Mouse (Mus musculus): ENCODE measurements around the gene Bckdhb. TPM values are rescaled to one million over a fixed set of nuclear protein-coding genes. Genes with fewer than 3 reads are reported as not detected.

Bckdhb gene
- total RNA-seq, 2 experiments from 2014 or later = 39.7 to 41.9 TPM

DNA sequence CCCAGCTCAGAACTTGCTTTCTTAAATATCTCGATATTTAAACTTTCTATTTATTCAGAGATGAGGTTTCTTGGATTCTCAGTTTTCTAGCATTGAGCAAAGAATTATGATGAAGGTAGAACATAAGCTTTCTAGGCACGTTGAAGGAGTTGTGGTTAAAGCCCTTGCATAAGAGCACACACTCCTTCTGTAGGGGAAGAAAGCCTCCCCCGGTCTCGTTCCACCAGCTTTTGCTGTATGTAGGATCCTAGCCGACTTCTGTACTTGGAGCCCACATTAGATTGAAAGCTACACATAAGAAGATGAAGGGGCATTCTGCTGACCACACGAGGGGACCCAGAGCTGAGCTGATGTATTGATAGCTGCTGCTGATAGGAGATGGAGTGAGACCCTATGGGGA, 106.5 kb downstream of the Bckdhb start:
- intact Hi-C loops (cut with DNase I) = no loop called here
- no peak for TF ChIP-seq CTCF (IDR thresholded peaks at IDR 0.05)
- no peak overlapping the region for H3K4me3 ChIP-seq
- DNase-seq (ENCODE audit: extremely low spot score in 1 of 2, low spot score in 2 of 2) = no peak
- H3K27ac ChIP-seq = no peak overlapping the region; the same call in 1 of the 2 replicates

DNA sequence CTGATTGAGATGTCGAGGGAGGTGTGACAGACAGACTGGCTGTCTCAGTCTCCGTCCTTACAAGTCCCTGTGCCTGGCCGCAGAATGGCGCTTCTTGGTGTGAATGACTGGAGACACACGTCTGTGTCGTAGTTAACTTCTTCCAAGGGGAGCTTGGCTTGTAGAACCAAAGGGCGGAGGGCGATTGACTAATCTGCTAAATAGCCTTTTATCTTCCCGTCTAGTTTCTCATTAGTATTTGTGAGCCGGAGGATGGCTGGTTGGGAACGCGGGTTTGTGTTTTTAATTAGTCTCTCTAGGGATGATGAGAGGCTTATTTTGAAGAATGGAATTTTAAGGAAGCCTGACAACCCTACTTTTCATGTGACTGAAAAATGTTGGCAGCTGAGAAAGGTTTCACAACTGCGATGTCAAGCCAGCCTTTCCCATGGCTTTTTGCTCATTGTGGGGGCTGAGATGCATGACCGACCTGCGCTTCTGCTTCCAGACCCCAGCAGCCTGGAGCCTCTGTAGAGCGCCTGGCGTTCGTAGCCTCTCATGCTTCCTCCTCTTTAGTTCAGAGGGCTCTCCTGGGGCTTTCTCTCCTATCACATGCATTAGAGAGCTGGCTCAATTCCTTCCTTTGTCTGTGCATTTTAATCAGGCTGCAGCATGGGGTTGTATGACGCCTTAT, 107.9 kb downstream of the Bckdhb start:
- TF ChIP-seq CTCF (IDR thresholded peaks at IDR 0.05) = no peak
- intact Hi-C loops (cut with DNase I) = no loop called here
- DNase-seq (ENCODE audit: extremely low spot score in 1 of 2, low spot score in 2 of 2) = no peak
- Histone ChIP-seq H3K27ac (no peak overlapping the region), H3K4me3 (no peak overlapping the region)

DNA sequence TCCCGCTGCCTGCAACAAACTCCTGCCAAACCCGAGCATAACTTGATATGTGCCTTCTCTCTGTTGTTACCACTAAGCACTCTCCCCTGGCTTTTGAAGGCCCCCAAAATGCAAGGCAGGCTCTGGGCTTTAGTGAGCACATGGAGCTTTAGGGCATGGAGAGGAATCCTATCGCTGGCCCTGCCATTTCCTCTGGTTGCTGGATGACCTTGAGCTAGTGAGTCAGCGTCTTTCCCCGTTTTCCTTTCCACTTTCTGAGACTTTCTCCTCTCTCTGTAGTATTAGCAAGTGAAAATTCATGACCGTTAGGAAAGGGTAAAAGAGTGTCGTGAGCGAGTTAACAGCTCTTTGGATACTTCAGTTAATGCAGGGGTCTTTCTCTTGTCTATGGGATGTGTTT, 111.1 kb downstream of the Bckdhb start:
- intact Hi-C loops (cut with DNase I) = no loop called here
- DNase-seq (ENCODE audit: extremely low spot score in 1 of 2, low spot score in 2 of 2) = no peak

DNA sequence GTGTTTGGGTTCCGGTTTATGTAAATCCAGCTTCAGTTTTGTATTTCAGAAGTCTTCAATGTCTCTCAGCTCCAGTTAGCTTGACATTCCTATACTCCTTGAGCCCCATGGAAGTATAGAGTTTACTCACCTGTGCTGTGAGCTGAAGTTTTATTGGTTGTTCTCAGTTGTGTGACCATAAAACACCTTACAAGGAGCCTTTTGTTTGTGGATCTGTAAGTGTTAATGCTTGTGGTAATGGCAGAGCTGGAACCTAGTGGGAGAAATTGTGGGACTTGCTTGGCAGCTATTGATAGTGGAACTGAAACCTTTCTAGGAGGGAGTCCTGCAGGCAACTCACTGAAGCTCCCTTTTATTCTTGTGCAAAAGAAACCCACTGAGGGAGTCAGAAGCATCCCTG, 112.3 kb downstream of the Bckdhb start:
- no peak overlapping the region for H3K27ac ChIP-seq
- no peak for TF ChIP-seq CTCF (IDR thresholded peaks at IDR 0.05)
- no peak overlapping the region for H3K4me3 ChIP-seq
- no peak for DNase-seq (ENCODE audit: extremely low spot score in 1 of 2, low spot score in 2 of 2)
- intact Hi-C loops (cut with DNase I) = no loop called here

More for the DNA sequence above, 111.1 kb downstream of the Bckdhb start:
- Histone ChIP-seq H3K27ac (no peak overlapping the region), H3K4me3 (no peak overlapping the region)
- TF ChIP-seq CTCF (IDR thresholded peaks at IDR 0.05) = no peak

DNA sequence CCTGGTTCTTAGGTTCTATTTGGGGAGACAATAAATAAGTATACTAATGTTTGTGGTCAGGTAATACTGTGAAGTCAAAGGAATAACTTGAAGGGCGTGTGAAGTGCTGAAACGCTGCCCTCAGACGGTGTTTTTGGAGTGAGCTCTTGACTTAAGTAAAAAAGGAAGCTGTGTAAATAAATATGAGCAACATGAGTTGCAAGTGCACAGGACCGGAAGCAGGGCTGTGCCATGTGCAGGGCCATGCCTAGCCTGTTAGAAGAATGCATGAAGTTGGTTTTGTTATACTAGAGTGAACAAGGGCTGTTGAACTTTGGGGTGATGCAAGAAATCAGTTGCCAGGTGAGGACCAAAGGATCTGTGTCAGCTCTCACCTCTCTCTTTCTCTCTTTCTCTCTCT, 114.0 kb downstream of the Bckdhb start:
- DNase-seq (ENCODE audit: extremely low spot score in 1 of 2, low spot score in 2 of 2) = no peak
- H3K27ac ChIP-seq = no peak overlapping the region
- H3K4me3 ChIP-seq = no peak overlapping the region
- no peak for TF ChIP-seq CTCF (IDR thresholded peaks at IDR 0.05)
- intact Hi-C loops (cut with DNase I) = no loop called here

DNA sequence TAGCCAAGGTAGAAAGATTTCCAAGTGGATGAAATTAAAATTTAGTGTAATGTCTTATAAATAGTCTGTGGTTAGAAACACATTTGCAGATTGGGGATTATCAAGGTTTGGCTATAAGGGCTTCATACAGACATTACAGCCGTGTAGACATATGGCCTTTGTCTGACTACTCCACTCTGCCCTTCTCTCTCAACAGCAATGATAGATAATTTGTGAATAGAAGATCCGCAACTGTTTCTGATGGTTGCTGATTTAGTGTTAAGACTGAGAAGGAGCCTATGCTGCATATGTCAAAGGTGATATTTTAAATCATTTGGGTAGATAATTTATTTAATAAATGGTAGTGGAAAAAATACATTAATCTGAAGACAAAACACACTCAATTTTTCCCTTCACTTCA, 115.4 kb downstream of the Bckdhb start:
- H3K4me3 ChIP-seq = no peak overlapping the region
- TF ChIP-seq CTCF (IDR thresholded peaks at IDR 0.05) = no peak
- no peak for DNase-seq (ENCODE audit: extremely low spot score in 1 of 2, low spot score in 2 of 2)
- intact Hi-C loops (cut with DNase I) = no loop called here
- H3K27ac ChIP-seq = no peak overlapping the region

DNA sequence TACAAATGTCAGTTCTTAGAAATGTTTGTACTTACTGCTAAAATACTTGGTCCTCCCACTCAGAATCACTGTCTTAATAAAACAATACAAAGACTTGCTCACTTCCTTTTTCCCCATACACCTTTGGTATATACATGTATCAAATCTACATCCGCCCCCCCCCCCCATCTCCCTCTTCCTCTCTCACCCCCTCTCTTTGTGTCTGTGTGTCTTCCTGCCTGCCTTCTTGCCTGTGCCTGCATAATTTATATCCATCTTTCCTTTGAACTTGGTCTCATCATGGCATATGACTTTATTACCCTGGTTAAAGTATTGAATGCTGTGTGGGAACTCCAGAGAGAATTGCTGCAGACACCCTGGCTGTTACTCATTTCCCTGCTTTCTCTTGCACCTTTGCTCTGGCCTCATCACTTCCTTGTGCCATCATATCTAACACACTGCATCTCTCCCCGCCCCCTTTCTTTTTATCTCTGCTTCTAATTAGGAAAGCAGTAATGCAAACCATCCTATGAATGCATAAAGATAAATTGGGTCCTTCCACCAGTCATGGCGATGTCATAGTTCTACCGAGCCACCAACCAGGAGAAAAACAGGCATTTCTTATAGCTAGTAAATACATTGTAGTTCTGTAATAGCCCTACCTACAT, 116.8 kb downstream of the Bckdhb start:
- DNase-seq (ENCODE audit: extremely low spot score in 1 of 2, low spot score in 2 of 2) = no peak
- TF ChIP-seq CTCF (IDR thresholded peaks at IDR 0.05) = no peak
- intact Hi-C loops (cut with DNase I) = no loop called here
- H3K4me3 ChIP-seq = no peak overlapping the region
- H3K27ac ChIP-seq = no peak overlapping the region

DNA sequence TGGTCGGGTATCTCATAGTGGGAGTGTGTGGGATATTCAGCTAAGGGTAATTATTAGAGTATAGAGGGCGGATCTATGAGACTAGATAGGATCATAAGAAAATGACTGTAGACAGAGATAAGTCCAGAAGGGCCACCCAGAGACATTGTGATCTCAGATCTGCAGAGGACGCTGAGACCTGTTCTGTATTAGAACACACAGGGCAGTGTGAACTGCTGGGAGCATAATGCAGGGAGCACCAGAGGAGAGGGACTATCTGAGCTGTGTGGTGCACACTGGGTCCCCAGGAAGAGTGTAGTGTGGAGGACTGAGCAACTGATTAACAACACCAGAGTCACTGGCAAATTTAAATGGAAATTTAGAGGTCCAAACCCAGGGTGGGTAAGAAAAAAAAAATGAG, 117.6 kb downstream of the Bckdhb start:
- Histone ChIP-seq H3K27ac (no peak overlapping the region), H3K4me3 (no peak overlapping the region)
- intact Hi-C loops (cut with DNase I) = no loop called here
- no peak for TF ChIP-seq CTCF (IDR thresholded peaks at IDR 0.05)
- DNase-seq (ENCODE audit: extremely low spot score in 1 of 2, low spot score in 2 of 2) = no peak

DNA sequence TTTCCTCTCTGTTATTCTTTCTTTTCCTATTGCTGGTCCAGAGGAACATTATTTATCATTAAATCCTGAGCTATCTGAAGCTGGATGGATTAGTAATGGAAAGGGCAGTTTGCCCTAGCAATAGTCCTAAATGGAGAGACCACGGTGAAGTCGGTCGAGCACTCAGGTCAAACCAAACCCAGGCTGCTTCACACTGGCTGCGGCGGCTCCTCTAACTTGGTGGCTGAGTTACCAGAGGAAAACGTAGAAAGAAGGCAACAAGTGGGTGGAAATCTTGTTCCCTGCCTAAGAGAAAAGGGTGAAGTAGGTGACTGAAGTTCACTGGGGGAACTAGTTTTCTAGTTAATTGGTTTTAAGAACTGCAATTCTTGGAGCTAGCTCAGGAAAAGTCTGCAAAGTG, 119.2 kb downstream of the Bckdhb start:
- no peak for TF ChIP-seq CTCF (IDR thresholded peaks at IDR 0.05)
- no peak overlapping the region for H3K27ac ChIP-seq
- H3K4me3 ChIP-seq = no peak overlapping the region
- intact Hi-C loops (cut with DNase I) = no loop called here
- no peak for DNase-seq (ENCODE audit: extremely low spot score in 1 of 2, low spot score in 2 of 2)

DNA sequence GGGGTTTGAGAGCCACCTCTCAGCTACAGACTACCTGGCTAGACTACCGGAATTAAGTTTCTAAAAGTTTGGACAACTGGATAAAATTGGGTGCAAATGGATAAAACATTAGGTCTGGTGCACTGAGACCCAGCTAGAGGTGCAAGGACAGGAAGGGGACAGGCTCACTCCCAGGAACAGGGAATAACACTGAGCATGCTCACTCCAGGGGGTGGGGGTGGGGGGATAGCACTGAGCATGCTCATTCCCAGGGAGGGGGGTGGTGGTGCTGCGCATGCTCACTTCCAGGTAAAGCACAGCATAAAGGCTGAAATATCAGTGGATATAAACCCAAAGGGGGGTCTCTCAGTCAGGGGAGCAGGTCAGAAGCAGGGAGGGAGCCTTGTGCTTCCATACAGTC, 120.7 kb downstream of the Bckdhb start:
- DNase-seq (ENCODE audit: extremely low spot score in 1 of 2, low spot score in 2 of 2) = no peak
- no peak overlapping the region for H3K4me3 ChIP-seq
- intact Hi-C loops (cut with DNase I) = no loop called here
- no peak overlapping the region for H3K27ac ChIP-seq
- no peak for TF ChIP-seq CTCF (IDR thresholded peaks at IDR 0.05)

DNA sequence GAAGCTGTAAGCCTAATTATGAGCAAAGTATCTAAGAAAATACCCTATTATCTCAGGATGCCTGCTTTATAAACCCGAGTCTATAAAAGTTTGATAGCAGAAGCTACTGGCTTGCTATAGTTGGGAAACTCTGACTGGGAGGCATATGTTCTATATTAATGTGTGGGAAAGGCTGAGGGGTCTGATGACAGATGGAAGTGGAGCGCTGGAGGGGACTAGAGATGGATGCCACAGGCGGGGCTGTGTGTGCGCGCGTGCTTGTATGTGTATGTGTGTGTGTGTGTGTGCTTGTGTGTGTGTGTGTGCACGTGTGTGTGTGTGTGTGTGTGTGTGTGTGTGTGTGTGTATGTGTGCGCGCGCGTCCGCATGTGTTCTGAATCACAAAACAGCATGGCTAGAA, 121.4 kb downstream of the Bckdhb start:
- no peak overlapping the region for H3K27ac ChIP-seq
- DNase-seq (ENCODE audit: extremely low spot score in 1 of 2, low spot score in 2 of 2) = no peak
- no peak overlapping the region for H3K4me3 ChIP-seq
- intact Hi-C loops (cut with DNase I) = no loop called here
- no peak for TF ChIP-seq CTCF (IDR thresholded peaks at IDR 0.05)

DNA sequence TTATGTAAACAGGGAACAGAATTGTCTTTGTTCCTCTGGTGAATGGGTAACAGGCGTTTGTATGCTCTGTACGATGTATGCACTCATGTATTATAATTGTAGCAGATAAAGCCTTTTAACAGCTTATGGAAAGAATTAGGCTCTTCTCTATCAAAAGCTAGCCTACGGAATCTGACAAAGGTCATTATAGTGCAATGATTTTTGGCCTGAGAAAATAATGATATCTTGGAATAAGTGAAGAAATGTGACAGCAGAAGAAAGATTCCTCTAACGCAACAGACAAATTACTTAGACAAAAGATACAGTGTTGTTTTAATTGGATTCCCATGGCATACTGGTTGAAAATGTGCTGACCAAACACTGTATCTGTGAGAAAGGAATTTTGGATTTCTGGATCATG, 122.0 kb downstream of the Bckdhb start:
- intact Hi-C loops (cut with DNase I) = no loop called here
- no peak overlapping the region for H3K4me3 ChIP-seq
- TF ChIP-seq CTCF (IDR thresholded peaks at IDR 0.05) = no peak

DNA sequence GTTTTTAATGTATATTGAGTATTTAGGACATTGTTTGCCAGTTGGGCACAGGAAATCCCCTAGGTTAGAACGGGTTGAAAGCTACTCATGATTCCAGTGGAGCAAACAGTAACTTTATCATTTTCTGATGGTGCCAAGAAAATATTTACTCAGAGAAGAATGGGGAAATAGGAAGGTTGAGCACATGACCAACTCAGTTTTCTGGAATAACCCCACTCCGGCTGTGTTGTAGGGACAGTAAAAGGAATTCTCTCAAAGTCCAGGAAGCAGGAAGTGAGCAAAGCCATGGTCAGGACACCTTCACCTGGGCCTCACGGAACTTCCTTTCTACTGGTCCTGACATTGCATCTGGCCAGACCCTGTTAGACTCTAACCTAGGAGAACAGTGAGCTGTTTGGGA, 122.5 kb downstream of the Bckdhb start:
- DNase-seq (ENCODE audit: extremely low spot score in 1 of 2, low spot score in 2 of 2) = no peak
- no peak overlapping the region for H3K27ac ChIP-seq
- TF ChIP-seq CTCF (IDR thresholded peaks at IDR 0.05) = no peak
- intact Hi-C loops (cut with DNase I) = no loop called here
- H3K4me3 ChIP-seq = no peak overlapping the region

More for the DNA sequence above, 122.0 kb downstream of the Bckdhb start:
- DNase-seq (ENCODE audit: extremely low spot score in 1 of 2, low spot score in 2 of 2) = no peak
- no peak overlapping the region; the same call in 1 of the 2 replicates for H3K27ac ChIP-seq

Data from left cerebral cortex, adult 2 months (tissue).